Mouse (Mus musculus) neural tube, embryonic 10.5 days (tissue): ENCODE results near the gene Phykpl.

ENCODE experiments used
- DNase-seq: peaks from one replicate; pipeline ENCODE4 v3.0.0-alpha.2; 2017; ENCODE audit warnings: low spot score; ENCODE audit errors: extremely low spot score

The Phykpl gene

GRCm38 (mm10) chr11:51584431-51585248, at the start of gene Phykpl:
Gene Phykpl, plus strand, starts transcription at chr11:51584757.
- DNase-seq, result peak; percentile 98

GRCm38 (mm10) chr11:51538388-51538787, 46.2 kb upstream of the Phykpl start:
- no peak for DNase-seq

GRCm38 (mm10) chr11:51538919-51539758, 45.4 kb upstream of the Phykpl start:
- DNase-seq, result no peak

- peak; percentile 99 for DNase-seq
These were observed 44.7 kb upstream of the Phykpl start for GRCm38 (mm10) chr11:51539759-51540282.

GRCm38 (mm10) chr11:51542424-51542823, 42.1 kb upstream of the Phykpl start:
- no peak for DNase-seq

GRCm38 (mm10) chr11:51543487-51544050, 41.0 kb upstream of the Phykpl start:
- DNase-seq, result peak; percentile 52

GRCm38 (mm10) chr11:51544413-51544812, 40.1 kb upstream of the Phykpl start:
- no peak for DNase-seq

GRCm38 (mm10) chr11:51545811-51546210, 38.7 kb upstream of the Phykpl start:
- no peak for DNase-seq

- no peak for DNase-seq
These were observed 33.3 kb upstream of the Phykpl start for GRCm38 (mm10) chr11:51551253-51551652.

GRCm38 (mm10) chr11:51552091-51552490, 32.5 kb upstream of the Phykpl start:
- DNase-seq, result no peak

- no peak for DNase-seq
These were observed 30.0 kb upstream of the Phykpl start for GRCm38 (mm10) chr11:51554590-51554989.

GRCm38 (mm10) chr11:51555066-51555465, 29.5 kb upstream of the Phykpl start:
- no peak for DNase-seq

GRCm38 (mm10) chr11:51563276-51563675, 21.3 kb upstream of the Phykpl start:
- no peak for DNase-seq

- DNase-seq, result no peak
These were observed 19.5 kb upstream of the Phykpl start for GRCm38 (mm10) chr11:51565062-51565461.

- no peak for DNase-seq
These were observed 18.6 kb upstream of the Phykpl start for GRCm38 (mm10) chr11:51565951-51566350.

GRCm38 (mm10) chr11:51568801-51569200, 15.8 kb upstream of the Phykpl start:
- DNase-seq, result no peak

- no peak for DNase-seq
These were observed 8.1 kb upstream of the Phykpl start for GRCm38 (mm10) chr11:51576454-51576853.

GRCm38 (mm10) chr11:51577587-51577986, 7.0 kb upstream of the Phykpl start:
- DNase-seq, result no peak

- no peak for DNase-seq
These were observed 5.5 kb upstream of the Phykpl start for GRCm38 (mm10) chr11:51579024-51579423.

GRCm38 (mm10) chr11:51582713-51583112, 1.8 kb upstream of the Phykpl start:
- peak; percentile 74 for DNase-seq

GRCm38 (mm10) chr11:51584057-51584430, 513 bp upstream of the Phykpl start:
- no peak for DNase-seq
